Mouse (Mus musculus): ENCODE measurements around the gene Zfp648.

The Zfp648 gene

DNA sequence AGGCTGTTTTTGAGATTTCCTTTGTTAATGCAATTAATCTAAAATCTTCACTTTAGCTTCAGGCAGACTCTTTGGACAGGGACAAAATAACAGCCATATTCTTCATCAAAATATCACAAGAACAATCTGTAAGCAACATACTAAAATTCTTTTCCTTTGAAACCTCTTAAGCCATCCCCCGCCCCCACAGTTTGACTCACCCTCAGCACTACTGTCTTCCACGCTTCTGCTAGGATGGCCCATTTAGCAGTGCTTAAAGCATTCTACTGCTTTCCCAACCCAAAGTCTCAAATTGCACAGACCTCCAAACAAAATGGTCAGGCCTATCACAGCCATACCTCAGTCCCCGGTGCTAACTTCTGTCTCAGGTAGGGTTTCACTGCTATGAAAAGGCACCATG lies 19.6 kb downstream of the Zfp648 start:
- no peak for DNase-seq (ENCODE audit: low spot score in 2 of 2)

DNA sequence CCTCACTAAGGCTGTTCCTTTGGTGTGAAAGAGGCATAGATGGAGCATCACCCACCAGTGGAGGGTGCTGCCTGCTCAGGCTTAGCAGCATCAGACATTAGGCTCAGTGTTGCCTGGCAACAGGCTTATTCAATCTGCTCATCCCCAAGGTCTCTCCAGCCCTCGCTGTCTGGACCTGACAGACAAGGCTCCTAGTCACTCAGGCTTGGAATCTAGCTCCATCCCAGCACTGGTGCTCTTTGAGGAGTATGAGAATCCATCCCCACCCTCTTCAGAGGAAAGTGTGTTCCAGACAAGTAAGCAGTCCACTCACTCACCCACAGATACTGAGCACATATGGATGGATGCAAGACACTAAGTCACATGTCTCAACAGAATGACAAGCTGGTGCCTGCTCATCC lies 22.8 kb downstream of the Zfp648 start:
- DNase-seq (ENCODE audit: low spot score in 2 of 2) = no peak

DNA sequence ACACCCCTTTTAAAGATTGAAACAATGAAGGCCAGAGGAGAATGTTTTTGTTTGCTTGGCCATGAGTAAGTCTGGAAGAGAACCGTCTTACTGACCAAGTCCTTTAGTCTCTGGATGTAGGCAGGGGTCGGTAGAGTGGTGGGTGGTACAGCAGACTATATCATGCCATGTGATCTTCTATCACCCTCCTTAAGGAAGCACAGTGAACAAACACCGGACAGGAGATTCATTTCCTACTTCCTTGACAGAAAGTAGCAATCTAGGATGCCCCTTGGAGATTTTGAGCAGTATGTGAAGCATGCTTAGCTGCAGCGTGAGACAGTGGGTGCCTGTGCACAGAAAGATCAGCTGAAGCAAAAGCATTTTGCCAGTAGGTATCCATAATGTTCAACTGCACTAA lies 31.6 kb downstream of the Zfp648 start:
- no peak for DNase-seq (ENCODE audit: low spot score in 2 of 2)

DNA sequence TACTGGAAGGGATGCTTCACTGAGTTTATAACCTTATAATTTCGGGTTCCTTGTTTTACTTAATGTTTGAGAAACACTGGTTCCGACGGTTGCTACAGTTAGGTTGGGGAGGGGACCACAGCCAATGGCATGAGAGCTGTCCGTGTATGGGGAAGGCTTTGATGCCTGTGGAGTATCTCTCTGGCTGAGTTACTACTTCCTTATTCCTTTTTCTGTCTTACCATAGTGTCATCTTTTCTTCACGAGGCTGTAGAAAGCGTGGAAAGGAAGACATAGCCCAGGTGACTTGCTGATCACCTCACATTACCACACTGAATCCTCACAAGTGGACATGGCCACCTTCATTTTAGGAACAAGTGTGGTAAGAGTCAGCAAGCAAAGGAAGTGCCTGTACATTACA lies 32.0 kb downstream of the Zfp648 start:
- DNase-seq (ENCODE audit: low spot score in 2 of 2) = no peak

DNA sequence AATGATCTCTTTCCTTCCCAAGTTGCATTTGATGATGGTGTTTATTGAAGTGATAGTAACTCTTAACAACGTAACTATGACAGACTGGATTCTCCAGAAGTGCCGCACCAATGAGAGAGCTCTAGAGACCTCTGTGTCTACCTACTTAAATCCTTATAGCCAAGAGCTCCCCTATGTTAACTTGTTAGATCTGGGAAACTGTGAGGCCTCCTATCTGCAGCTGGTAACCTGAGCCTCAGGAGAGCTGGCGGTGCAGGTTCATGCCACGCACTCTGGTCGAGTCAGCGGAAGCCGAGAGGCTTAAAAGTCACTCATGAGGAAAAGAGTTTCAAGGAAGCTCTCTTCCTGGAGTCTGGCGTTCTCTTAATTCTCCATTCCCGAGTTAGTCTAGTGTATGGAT lies 33.8 kb downstream of the Zfp648 start:
- no peak for DNase-seq (ENCODE audit: low spot score in 2 of 2)

DNA sequence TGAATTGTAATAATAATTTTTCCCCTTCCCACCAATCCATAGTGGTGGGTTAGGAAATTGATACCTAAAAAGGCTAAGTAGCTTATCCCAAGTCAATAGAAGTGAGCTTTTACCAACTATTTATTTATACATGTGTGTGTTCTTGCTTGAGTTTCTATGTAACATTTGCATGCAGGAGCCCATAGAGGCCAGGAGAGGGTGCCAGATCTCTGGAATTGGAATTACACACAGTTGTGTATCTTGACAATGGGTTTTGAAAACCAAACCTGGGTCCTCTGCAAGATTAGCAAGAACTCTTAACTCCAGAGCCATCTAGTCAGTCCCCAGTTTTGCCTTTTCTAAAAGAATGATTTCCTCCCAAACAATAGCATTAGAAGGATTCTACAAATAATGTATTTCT lies 37.9 kb downstream of the Zfp648 start:
- no peak for DNase-seq (ENCODE audit: low spot score in 2 of 2)

DNA sequence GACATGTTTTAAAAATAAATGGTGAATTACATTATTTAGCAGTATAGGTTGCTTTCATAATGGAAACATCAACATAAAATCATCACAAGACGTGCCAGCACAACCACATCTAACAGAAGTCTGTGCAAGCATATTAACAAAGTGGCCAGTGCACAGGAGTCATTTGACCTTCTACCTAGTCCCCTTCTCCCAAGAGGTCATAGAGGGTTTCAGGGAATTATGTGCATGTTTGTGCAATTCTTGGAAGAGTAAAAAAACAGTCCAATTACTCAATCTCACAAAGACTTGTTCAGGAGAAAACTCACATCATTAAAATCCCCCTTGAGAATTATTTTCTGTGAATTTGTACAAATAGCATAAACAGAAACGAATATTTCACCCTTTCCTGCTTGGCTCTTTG lies 50.2 kb downstream of the Zfp648 start:
- no peak for DNase-seq (ENCODE audit: low spot score in 2 of 2)

DNA sequence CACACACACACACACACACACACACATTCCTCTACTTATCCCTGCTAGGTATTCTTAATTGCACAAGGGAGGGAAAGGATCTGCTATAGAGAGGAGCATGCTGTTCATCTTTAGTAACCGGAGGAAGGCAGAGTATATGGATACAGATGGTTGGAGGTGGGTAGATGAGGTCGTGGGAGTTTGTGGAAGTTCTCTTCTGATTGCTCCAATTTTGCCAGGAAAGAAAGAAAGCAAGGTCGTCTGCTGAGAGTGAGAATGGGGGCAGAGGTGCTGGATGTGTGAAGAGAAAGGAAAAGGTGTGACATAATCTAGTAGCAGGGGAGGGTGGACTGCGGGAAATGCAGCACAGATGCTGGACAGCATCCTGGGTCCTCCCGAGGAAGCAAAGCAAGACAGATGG lies 51.8 kb downstream of the Zfp648 start:
- no peak for DNase-seq (ENCODE audit: low spot score in 2 of 2)
